Comparison of ENCODE assay signal across 18 mouse cellular contexts in the genomic region with DNA sequence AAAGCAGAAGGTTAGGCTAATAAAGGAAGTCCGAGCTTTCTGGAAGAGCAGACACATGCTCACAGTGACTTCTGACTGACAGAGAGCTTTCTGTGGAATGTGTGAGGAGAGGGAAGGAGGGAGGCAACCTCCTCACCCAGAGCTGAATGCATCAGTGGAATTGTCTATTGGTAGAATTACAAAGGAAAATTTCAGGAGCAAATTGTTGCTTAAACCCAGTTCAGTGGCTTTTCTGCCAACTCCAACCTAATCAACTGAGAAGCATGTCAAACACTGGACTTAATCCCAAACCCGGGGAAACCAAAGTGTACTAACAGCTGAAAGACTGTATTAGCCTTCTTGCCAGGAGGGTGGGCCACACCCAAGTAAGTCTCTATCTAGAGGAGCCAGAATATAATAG. TPM values are rescaled to one million over a fixed set of nuclear protein-coding genes. Genes with fewer than 3 reads are reported as not detected.
DNase-seq lines count a peak whose midpoint lies in the region; ATAC-seq and TF ChIP-seq lines count a peak whose summit lies in the region.
"Had no signal": no experiment of that assay in that cellular context is flagged by ENCODE, and none has a peak within 500 bp of the region (broad histone marks: within the 10 kb centered on the region; RNA-seq: fewer than 3 reads in every experiment).

No protein-coding gene starts in this region.

- intact Hi-C loops in heart, postnatal 36 days (cut with DNase I) = no loop called here

- H3K36me3 ChIP-seq in liver, adult 2 months (ENCODE audit: control insufficient read depth, insufficient read depth, low read length) = no peaks in the 10 kb centered on the region
- H3K36me3 ChIP-seq in embryonic facial prominence, embryonic 15.5 days = no peaks in the 10 kb centered on the region
- no peaks in the 10 kb centered on the region for H3K36me3 ChIP-seq in stomach, embryonic 15.5 days
- H3K36me3 ChIP-seq in forebrain, embryonic 16.5 days (ENCODE audit: control insufficient read depth, insufficient read depth) = no peaks in the 10 kb centered on the region
- H3K36me3 ChIP-seq: embryonic facial prominence, embryonic 12.5 days; hindbrain, embryonic 10.5 days; liver, embryonic 15.5 days had no signal

- no peak for TF ChIP-seq CTCF in liver, adult 2 months (IDR thresholded peaks at IDR 0.05; ENCODE audit: low read depth, low read length)

- no peak overlapping the region for H3K4me3 ChIP-seq in liver, adult 2 months (ENCODE audit: insufficient read depth, low read depth, low read length)
- H3K4me3 ChIP-seq in embryonic facial prominence, embryonic 15.5 days (replicated peaks) = no peak overlapping the region
- no peak overlapping the region for H3K4me3 ChIP-seq in stomach, embryonic 15.5 days (replicated peaks)
- no peak overlapping the region for H3K4me3 ChIP-seq in forebrain, embryonic 16.5 days (replicated peaks; ENCODE audit: low read length)
- H3K4me3 ChIP-seq: embryonic facial prominence, embryonic 12.5 days; forebrain, embryonic 13.5 days; hindbrain, embryonic 10.5 days; liver, embryonic 15.5 days; megakaryocyte, embryonic 14.5 days had no signal

- no peaks in the 10 kb centered on the region for H3K27me3 ChIP-seq in liver, adult 2 months (ENCODE audit: control insufficient read depth, insufficient read depth, low read length)
- no peaks in the 10 kb centered on the region for H3K27me3 ChIP-seq in embryonic facial prominence, embryonic 15.5 days
- H3K27me3 ChIP-seq in stomach, embryonic 15.5 days (replicated peaks) = no peaks in the 10 kb centered on the region
- H3K27me3 ChIP-seq in forebrain, embryonic 16.5 days (replicated peaks; ENCODE audit: control insufficient read depth, insufficient read depth, low read length) = no peaks in the 10 kb centered on the region
- H3K27me3 ChIP-seq: embryonic facial prominence, embryonic 12.5 days; forebrain, embryonic 13.5 days; liver, embryonic 15.5 days had no signal

- no peak for ATAC-seq in embryonic facial prominence, embryonic 15.5 days (ENCODE audit: insufficient number of reproducible peaks, low FRiP score, low TSS enrichment, low read depth)
- ATAC-seq in stomach, embryonic 15.5 days (ENCODE audit: insufficient read depth, low FRiP score, low read depth) = no peak
- ATAC-seq in forebrain, embryonic 16.5 days = no peak
- ATAC-seq: forebrain, embryonic 13.5 days; inflammation-experienced regulatory T-cells, adult 6 months had no signal

- H3K27ac ChIP-seq in liver, adult 2 months (replicated peaks; ENCODE audit: insufficient read depth, low read depth, low read length) = 0 out of 2 replicates have a peak overlapping the region, but pooled peaks have one; percentile 7
- H3K27ac ChIP-seq in embryonic facial prominence, embryonic 15.5 days (replicated peaks) = peak overlapping the region; percentile 76
- H3K27ac ChIP-seq in stomach, embryonic 15.5 days = 0 out of 2 replicates have a peak overlapping the region, but pooled peaks have one; percentile 8
- H3K27ac ChIP-seq in forebrain, embryonic 16.5 days (ENCODE audit: low read length) = no peak overlapping the region
- H3K27ac ChIP-seq: embryonic facial prominence, embryonic 12.5 days; forebrain, embryonic 13.5 days; hindbrain, embryonic 10.5 days; liver, embryonic 15.5 days had no signal

- TF ChIP-seq POLR2A in liver, adult 2 months (IDR thresholded peaks at IDR 0.05; ENCODE audit: extremely low read depth, insufficient read depth, low read length) = no peak

- no peak overlapping the region for H3K9ac ChIP-seq in liver, adult 2 months (ENCODE audit: low read depth, low read length)
- no peak overlapping the region; the same call in 1 of the 2 replicates for H3K9ac ChIP-seq in embryonic facial prominence, embryonic 15.5 days
- no peak overlapping the region for H3K9ac ChIP-seq in stomach, embryonic 15.5 days
- no peak overlapping the region for H3K9ac ChIP-seq in forebrain, embryonic 16.5 days (replicated peaks; ENCODE audit: low read depth, low read length)
- H3K9ac ChIP-seq: embryonic facial prominence, embryonic 12.5 days; forebrain, embryonic 13.5 days; liver, embryonic 15.5 days had no signal

- H3K9me3 ChIP-seq in embryonic facial prominence, embryonic 15.5 days (replicated peaks) = no peaks in the 10 kb centered on the region
- H3K9me3 ChIP-seq in stomach, embryonic 15.5 days = no peaks in the 10 kb centered on the region
- no peaks in the 10 kb centered on the region for H3K9me3 ChIP-seq in forebrain, embryonic 16.5 days (ENCODE audit: control insufficient read depth, low read length)
- H3K9me3 ChIP-seq: embryonic facial prominence, embryonic 12.5 days; forebrain, embryonic 13.5 days; hindbrain, embryonic 10.5 days; liver, embryonic 15.5 days; megakaryocyte, embryonic 14.5 days had no signal

- H3K4me1 ChIP-seq in liver, adult 2 months (ENCODE audit: control insufficient read depth, insufficient read depth, low read length) = peaks cover 26% of the 10 kb centered on the region
- H3K4me1 ChIP-seq in embryonic facial prominence, embryonic 15.5 days = peaks cover 11% of the 10 kb centered on the region
- H3K4me1 ChIP-seq in stomach, embryonic 15.5 days = no peaks in the 10 kb centered on the region
- peaks cover 9% of the 10 kb centered on the region; the same call in 1 of the 2 replicates for H3K4me1 ChIP-seq in forebrain, embryonic 16.5 days (replicated peaks; ENCODE audit: control insufficient read depth, insufficient read depth, low read length)
- H3K4me1 ChIP-seq: embryonic facial prominence, embryonic 12.5 days; liver, embryonic 15.5 days had no signal

- no peak overlapping the region for H3K4me2 ChIP-seq in embryonic facial prominence, embryonic 15.5 days (replicated peaks)
- H3K4me2 ChIP-seq in stomach, embryonic 15.5 days = no peak overlapping the region
- no peak overlapping the region for H3K4me2 ChIP-seq in forebrain, embryonic 16.5 days (ENCODE audit: low read length)
- H3K4me2 ChIP-seq: embryonic facial prominence, embryonic 12.5 days; forebrain, embryonic 13.5 days; liver, embryonic 15.5 days had no signal

- DNase-seq in heart, adult 18-20 months = peak; percentile 22 to 23
- no peak for DNase-seq in heart, postnatal 36 days
- peak; percentile 58 for DNase-seq in liver, adult 2 months (ENCODE audit: extremely low read depth, low read depth, low spot score)
- DNase-seq in liver = no peak
- no peak for DNase-seq in T-cell, adult 2 months (ENCODE audit: low spot score)
- DNase-seq: adrenal gland, postnatal 36 days; B cell, adult 2 months; cerebellum, postnatal 25 days; gastrocnemius, postnatal 10 days had no signal

- 48% methylated on average over 2 of the region's 2 CpGs for WGBS in liver, adult 2 months
- 23% methylated on average over 2 of the region's 2 CpGs for WGBS in embryonic facial prominence, embryonic 15.5 days
- 30% methylated on average over 2 of the region's 2 CpGs for WGBS in stomach, embryonic 15.5 days
- 29% methylated on average over 2 of the region's 2 CpGs for WGBS in forebrain, embryonic 16.5 days

- H3K79me2 ChIP-seq in liver, adult 2 months (ENCODE audit: control insufficient read depth, insufficient read depth, low read length) = peaks cover 4% of the 10 kb centered on the region

RNA-seq across cellular contexts. Expression of gene Adarb1, which starts 36.9 kb away (rescaled TPM):
- 10 to 100 TPM; 12.2 to 12.7 TPM for total RNA-seq in heart, adult 18-20 months (2021)
- total RNA-seq in heart, postnatal 36 days (2021) = 10 to 100 TPM; 16.9 to 22.0 TPM
- total RNA-seq in liver, adult 2 months (2014; rRNA removed) = 10.4 and 12.2 TPM in 2 replicates
- 4.6 TPM in 2 replicates for polyA plus RNA-seq in liver, adult 2 months (2012; rRNA removed)
- polyA plus RNA-seq in embryonic facial prominence, embryonic 15.5 days (2015; fragmentation: Nextera tagmentation; extraction: Ambion mirVana) = 5.2 and 8.0 TPM in 2 replicates
- 6.3 and 7.2 TPM in 2 replicates for polyA plus RNA-seq in stomach, embryonic 15.5 days (2015; fragmentation: Nextera tagmentation; extraction: Ambion mirVana)
- polyA plus RNA-seq in forebrain, embryonic 16.5 days (2015; fragmentation: Nextera tagmentation; extraction: Ambion mirVana) = 15.8 and 17.8 TPM in 2 replicates

Comparison
In these comparisons a context has a peak if more than half of its experiments do, and no peak if none do; other contexts are left out.
1. DNase-seq: peak in heart, adult 18-20 months (2 of 2) and liver, adult 2 months (single experiment); none in heart, postnatal 36 days (0 of 2), liver (single experiment) and T-cell, adult 2 months (single experiment).